Mouse (Mus musculus): Measurements from ENCODE around the gene Nsun3.
"Not testable (repeated sequence)": the region's sequence is repeated elsewhere in the genome, so short reads cannot be mapped to it uniquely, and the experiment has no call there.

Nsun3 gene

DNA sequence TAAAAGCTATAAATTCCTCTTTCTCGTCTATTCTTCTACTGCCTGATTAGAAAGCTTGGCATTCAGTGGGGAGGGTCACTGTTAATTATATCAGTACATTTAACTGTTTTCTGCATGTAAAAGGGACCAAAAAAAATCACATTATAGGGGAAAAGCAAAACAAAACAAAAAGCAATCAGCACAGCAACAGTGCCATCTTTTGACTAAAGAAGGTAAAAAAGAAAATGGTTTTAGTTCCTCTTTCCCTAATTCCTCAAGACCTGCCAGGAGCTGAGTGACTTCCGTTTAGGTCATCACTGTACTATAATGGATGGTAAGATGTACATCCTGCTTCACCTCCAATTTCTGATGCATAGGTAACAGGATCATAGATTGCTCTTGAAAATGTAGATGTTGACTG lies 40.7 kb downstream of the Nsun3 start:
- DNase-seq = no peak

DNA sequence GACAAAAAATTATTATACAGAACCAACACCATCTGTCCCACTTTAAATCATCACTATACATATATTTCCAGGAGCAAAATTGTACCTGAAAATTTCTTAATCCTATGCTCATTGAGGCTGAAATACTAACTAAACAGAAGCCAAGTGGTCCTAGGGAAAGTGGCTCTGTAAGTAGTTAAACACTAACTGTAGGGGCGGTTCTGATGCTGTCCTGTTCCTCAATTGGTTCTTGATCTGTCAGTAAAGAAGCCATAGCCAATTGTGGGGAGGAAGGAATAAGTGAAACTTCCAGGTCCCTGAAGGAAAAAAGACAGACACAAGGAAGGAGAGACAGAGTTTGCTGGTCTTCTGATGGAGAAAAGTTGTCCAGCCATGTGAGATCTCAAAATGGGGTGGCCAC lies 52.3 kb downstream of the Nsun3 start:
- DNase-seq = no peak

DNA sequence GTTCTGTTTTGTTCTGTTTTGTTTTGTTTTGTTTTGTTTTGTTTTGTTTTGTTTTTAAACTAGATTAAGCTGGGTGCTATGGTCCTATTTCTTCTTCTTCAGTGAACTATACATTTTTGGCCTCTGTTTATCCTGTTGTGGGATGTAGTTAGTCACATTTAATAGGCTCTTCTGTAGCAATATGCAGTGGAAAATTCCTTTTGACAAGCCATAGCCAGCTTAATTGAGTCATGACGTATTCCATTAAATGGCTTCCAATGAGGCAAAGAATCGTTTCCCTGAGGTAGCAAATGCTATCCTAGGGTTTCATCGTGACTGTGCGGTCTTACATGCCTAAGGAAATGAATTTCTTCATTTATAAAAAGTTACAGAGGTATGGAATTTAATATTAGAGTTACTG lies 56.3 kb downstream of the Nsun3 start:
- DNase-seq = no peak

DNA sequence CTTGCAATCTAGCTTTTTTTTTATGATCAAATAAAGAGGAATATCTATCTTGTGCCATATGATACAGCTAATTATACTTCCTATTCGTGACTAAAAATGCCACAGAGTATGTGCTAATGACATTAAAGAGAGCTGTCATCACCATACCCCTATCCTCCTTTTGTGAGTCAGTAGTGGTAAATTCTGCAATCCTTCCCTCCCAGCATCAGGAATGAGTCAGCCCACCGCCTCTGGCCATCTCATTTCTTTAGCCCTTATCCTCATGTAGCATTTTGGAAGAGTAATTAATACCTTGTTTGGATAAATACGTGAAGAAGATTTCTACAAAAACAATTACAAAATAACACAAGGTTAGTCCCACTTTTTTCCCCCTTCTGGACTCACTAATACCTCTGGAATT lies 56.8 kb downstream of the Nsun3 start:
- DNase-seq = no peak

DNA sequence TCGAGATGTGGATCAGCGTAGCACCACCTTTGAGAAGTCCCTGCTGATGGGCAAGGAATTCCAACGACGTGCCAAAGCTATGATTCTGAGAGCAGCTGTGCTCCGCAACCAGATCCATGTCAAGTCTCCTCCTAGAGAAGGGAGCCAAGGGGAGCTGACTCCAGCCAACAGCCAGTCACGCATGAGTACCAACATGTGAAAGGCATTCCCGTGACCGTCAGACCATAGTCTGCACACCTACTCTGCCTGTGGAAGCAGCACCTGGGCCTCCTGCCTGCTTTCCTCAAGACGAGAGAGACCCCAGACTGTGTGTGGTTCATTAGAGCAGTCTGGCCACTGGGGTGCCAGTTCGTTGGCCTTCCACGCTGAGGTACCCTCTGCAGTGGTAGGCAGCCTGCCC lies 68.4 kb downstream of the Nsun3 start:
- not testable (repeated sequence) for DNase-seq

DNA sequence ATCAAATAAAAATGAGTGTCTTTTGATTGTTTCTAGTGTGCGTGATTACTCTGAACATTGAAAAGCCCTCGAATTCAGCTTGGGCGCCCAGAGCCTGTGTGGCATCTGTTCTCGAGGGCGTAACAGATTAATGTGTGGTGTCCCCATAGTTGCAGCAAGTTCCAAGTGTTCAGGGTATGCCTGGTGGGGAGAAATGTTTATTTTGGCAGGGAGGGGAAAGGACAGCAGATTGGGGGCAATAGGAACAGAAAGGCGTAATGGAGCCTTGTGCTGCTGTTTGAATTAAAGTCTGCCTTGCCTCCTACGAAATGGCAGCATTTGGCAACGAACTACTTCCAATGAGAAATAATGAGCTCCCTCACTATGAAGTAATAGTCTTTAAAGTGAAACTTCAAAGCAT lies 96.2 kb downstream of the Nsun3 start:
- DNase-seq = no peak

DNA sequence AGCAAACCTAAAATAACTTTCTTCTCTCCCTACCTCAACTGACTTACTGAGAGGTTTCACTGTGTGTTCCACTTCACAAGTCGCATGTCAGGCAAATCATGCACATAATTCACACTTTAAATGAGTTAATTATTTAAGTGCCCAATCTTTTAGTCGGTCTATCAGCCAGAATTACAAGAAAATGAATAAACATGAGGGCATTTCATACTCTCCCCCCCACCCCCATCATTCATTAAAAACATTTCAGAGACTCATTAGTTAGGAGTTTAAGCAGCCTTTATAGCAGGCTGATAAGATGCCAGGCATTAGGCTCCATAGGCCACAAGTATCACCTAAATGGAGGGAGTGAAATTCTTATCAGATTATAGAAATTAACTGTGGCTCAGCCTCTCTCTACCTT lies 100.5 kb downstream of the Nsun3 start:
- DNase-seq = no peak

DNA sequence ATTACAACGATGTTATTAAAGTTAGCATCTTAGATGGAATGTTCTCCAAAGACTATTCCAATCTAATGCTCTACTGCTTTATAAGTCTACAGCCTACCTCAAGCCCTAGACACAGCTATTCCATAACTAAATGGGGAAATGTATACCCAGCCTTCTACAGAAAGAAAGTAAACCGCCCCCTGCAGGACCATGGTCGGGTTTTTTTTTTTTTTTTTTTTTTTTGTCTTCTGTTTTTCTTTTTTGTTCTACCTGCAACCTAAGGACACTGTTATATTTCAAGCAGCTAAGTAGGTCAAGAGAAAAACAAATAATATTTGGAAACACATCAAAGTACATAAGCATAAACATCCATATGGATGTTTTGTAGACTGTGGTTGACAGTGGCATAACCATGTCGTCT lies 101.1 kb downstream of the Nsun3 start:
- no peak for DNase-seq

Data from lung, postnatal 10 days (tissue).